Mouse (Mus musculus) MEL (cell line): ENCODE data around the gene 1700019N19Rik. TPM values are rescaled to one million over a fixed set of nuclear protein-coding genes. Genes with fewer than 3 reads are reported as not detected.

Experiments
- DNase-seq: peaks from one replicate; pipeline ENCODE4 v3.0.0; 2011; ENCODE audit warnings: low read depth, low spot score
- H3K27ac ChIP-seq: 2 replicates; pipeline ENCODE4 v1.5.1; 2012; ENCODE audit warnings: low read depth, mild to moderate bottlenecking, control low read depth, low read length, moderate library complexity; ENCODE audit not compliant: control insufficient read depth
- H3K27me3 ChIP-seq, 2 experiments: fragments of 150-350 bp in 1 of 2; sonication (generic) in 1 of 2; 2 replicates each; pipeline ENCODE4 v1.6.1; 2012; ENCODE audit warnings: low read length in 2 of 2, mild to moderate bottlenecking in 2 of 2, improper control_type of control experiment in 1 of 2, moderate library complexity in 1 of 2; ENCODE audit not compliant: insufficient read depth in 2 of 2, control insufficient read depth in 1 of 2
- H3K36me3 ChIP-seq, 2 experiments: 2 replicates each; pipeline ENCODE4 v1.6.1; 2012 to 2014; ENCODE audit warnings: low read length in 2 of 2, improper control_type of control experiment in 1 of 2, inconsistent platforms in 1 of 2, mild to moderate bottlenecking in 1 of 2; ENCODE audit not compliant: insufficient read depth in 2 of 2, control insufficient read depth in 1 of 2
- H3K4me1 ChIP-seq, 2 experiments: fragments of 150-350 bp in 1 of 2; sonication (generic) in 1 of 2; 2 replicates each; pipeline ENCODE4 v1.6.1; 2012; ENCODE audit warnings: low read length in 2 of 2, improper control_type of control experiment in 1 of 2, mild to moderate bottlenecking in 1 of 2; ENCODE audit not compliant: insufficient read depth in 2 of 2, control insufficient read depth in 1 of 2
- H3K4me3 ChIP-seq, 2 experiments: fragments of 150-350 bp in 1 of 2; sonication (generic) in 1 of 2; 2 replicates each; pipeline ENCODE4 v1.5.1; 2012; ENCODE audit warnings: low read depth in 2 of 2, low read length in 2 of 2, mild to moderate bottlenecking in 2 of 2, moderate library complexity in 2 of 2, control low read depth in 1 of 2, improper control_type of control experiment in 1 of 2; ENCODE audit not compliant: control insufficient read depth in 1 of 2, insufficient read depth in 1 of 2
- H3K79me2 ChIP-seq: 2 replicates; pipeline ENCODE4 v1.6.1; 2012; ENCODE audit warnings: mild to moderate bottlenecking, low read length, moderate library complexity; ENCODE audit not compliant: control insufficient read depth, poor library complexity, insufficient read depth
- H3K9ac ChIP-seq: 2 replicates; pipeline ENCODE4 v1.6.1; 2012; ENCODE audit warnings: low read depth, mild to moderate bottlenecking, control low read depth, low read length, moderate library complexity; ENCODE audit not compliant: control insufficient read depth, poor library complexity, severe bottlenecking
- H3K9me3 ChIP-seq: fragments of 150-350 bp; sonication (generic); replicated peaks from 2 replicates; pipeline ENCODE4 v1.6.1; 2012; ENCODE audit warnings: mild to moderate bottlenecking, low read length, improper control_type of control experiment, moderate library complexity; ENCODE audit not compliant: insufficient read depth
- BHLHE40 ChIP-seq: IDR thresholded peaks from 2 replicates; pipeline ENCODE4 v1.6.1; 2012; ENCODE audit warnings: low read depth, mild to moderate bottlenecking, inconsistent platforms, low read length, improper control_type of control experiment, borderline replicate concordance
- CHD1 ChIP-seq: IDR thresholded peaks from 2 replicates; pipeline ENCODE4 v1.6.1; 2012; ENCODE audit warnings: low read depth, mild to moderate bottlenecking, inconsistent platforms, low read length, improper control_type of control experiment
- CHD2 ChIP-seq: IDR thresholded peaks from 2 replicates; pipeline ENCODE4 v1.6.1; 2011; ENCODE audit warnings: low read length, improper control_type of control experiment
- E2F4 ChIP-seq: IDR thresholded peaks from 2 replicates; pipeline ENCODE4 v1.6.1; 2011; ENCODE audit warnings: low read depth, low read length, improper control_type of control experiment, borderline replicate concordance
- ELF1 ChIP-seq: IDR thresholded peaks from 2 replicates; pipeline ENCODE4 v1.6.1; 2014; ENCODE audit warnings: low read depth, mild to moderate bottlenecking, inconsistent platforms, low read length, improper control_type of control experiment, moderate library complexity
- EP300 ChIP-seq, 2 experiments: IDR thresholded peaks; 2 replicates each; pipeline ENCODE4 v1.6.1; 2011; ENCODE audit warnings: improper control_type of control experiment in 2 of 2, low read length in 2 of 2, low read depth in 1 of 2, mild to moderate bottlenecking in 1 of 2
- ETS1 ChIP-seq: IDR thresholded peaks from 2 replicates; pipeline ENCODE4 v1.6.1; 2012; ENCODE audit warnings: low read depth, mild to moderate bottlenecking, inconsistent platforms, low read length, improper control_type of control experiment, moderate library complexity
- JUND ChIP-seq: IDR thresholded peaks from 2 replicates; pipeline ENCODE4 v1.6.1; 2011; ENCODE audit warnings: low read depth, mild to moderate bottlenecking, improper control_type of control experiment, low read length
- KAT2A ChIP-seq: conservative IDR thresholded peaks from 2 replicates; pipeline ENCODE4 v1.6.1; 2012; ENCODE audit warnings: low read depth, low read length, improper control_type of control experiment, inconsistent platforms
- MAX ChIP-seq: IDR thresholded peaks from 2 replicates; pipeline ENCODE4 v1.6.1; 2011; ENCODE audit warnings: low read length, improper control_type of control experiment
- MEF2A ChIP-seq: IDR thresholded peaks from 2 replicates; pipeline ENCODE4 v1.6.1; 2014; ENCODE audit warnings: low read depth, mild to moderate bottlenecking, inconsistent platforms, low read length, improper control_type of control experiment; ENCODE audit not compliant: poor library complexity, insufficient replicate concordance, severe bottlenecking; ENCODE audit errors: extremely low read depth
- MYB ChIP-seq: IDR thresholded peaks from 2 replicates; pipeline ENCODE4 v1.6.1; 2011; ENCODE audit warnings: mild to moderate bottlenecking, low read depth, low read length, improper control_type of control experiment
- POLR2A ChIP-seq, 2 experiments: IDR thresholded peaks; 2 replicates each; pipeline ENCODE4 v1.6.1; 2011 to 2012; ENCODE audit warnings: low read length in 2 of 2, mild to moderate bottlenecking in 2 of 2, control low read depth in 1 of 2, improper control_type of control experiment in 1 of 2, low read depth in 1 of 2, moderate library complexity in 1 of 2; ENCODE audit not compliant: control insufficient read depth in 1 of 2, insufficient read depth in 1 of 2, poor library complexity in 1 of 2
- POLR2AphosphoS5 ChIP-seq: IDR thresholded peaks from 2 replicates; pipeline ENCODE4 v1.6.1; 2012; ENCODE audit warnings: low read depth, borderline replicate concordance, mild to moderate bottlenecking, inconsistent platforms, low read length, moderate library complexity, mixed read lengths
- RAD21 ChIP-seq: IDR thresholded peaks from 2 replicates; pipeline ENCODE4 v1.6.1; 2011; ENCODE audit warnings: mild to moderate bottlenecking, low read depth, low read length, improper control_type of control experiment
- RCOR1 ChIP-seq: IDR thresholded peaks from 2 replicates; pipeline ENCODE4 v1.6.1; 2012; ENCODE audit warnings: low read depth, mild to moderate bottlenecking, inconsistent platforms, low read length, improper control_type of control experiment
- TAL1 ChIP-seq: IDR thresholded peaks from 2 replicates; pipeline ENCODE4 v1.6.1; 2012; ENCODE audit warnings: mild to moderate bottlenecking, inconsistent platforms, low read length, moderate library complexity, mixed read lengths
- TBP ChIP-seq: IDR thresholded peaks from 2 replicates; pipeline ENCODE4 v1.8.0; 2011; ENCODE audit warnings: low read depth, low read length, improper control_type of control experiment
- USF1 ChIP-seq: IDR thresholded peaks from 2 replicates; pipeline ENCODE4 v1.6.1; 2014; ENCODE audit warnings: low read depth, mild to moderate bottlenecking, inconsistent platforms, low read length, improper control_type of control experiment, moderate library complexity
- ZKSCAN1 ChIP-seq: IDR thresholded peaks from 2 replicates; pipeline ENCODE4 v1.6.1; 2012; ENCODE audit warnings: low read depth, mild to moderate bottlenecking, inconsistent platforms, low read length, improper control_type of control experiment, moderate library complexity
- polyA plus RNA-seq, 2 experiments: library from polyadenylated mRNA; stranded (reverse) in 1 of 2; unstranded in 1 of 2; fragments of >175 nt in 1 of 2; fragments of >200 nt in 1 of 2; gene quantifications; 2 replicates each; pipeline versions ENCODE4 v1.2.1 to v1.2.4; 2012; ENCODE audit warnings: low replicate concordance in 2 of 2, low read depth in 1 of 2; ENCODE audit not compliant: insufficient read length in 2 of 2, insufficient read depth in 1 of 2, missing spikeins in 1 of 2
- total RNA-seq: library from RNA; depleted of rRNA; stranded (reverse); fragments of 300-350 nt; gene quantifications from 2 replicates; pipeline ENCODE4 v1.2.3, GENCODE M21; 2012

1700019N19Rik gene
- total and polyA plus RNA-seq, 3 experiments: not detected

DNA sequence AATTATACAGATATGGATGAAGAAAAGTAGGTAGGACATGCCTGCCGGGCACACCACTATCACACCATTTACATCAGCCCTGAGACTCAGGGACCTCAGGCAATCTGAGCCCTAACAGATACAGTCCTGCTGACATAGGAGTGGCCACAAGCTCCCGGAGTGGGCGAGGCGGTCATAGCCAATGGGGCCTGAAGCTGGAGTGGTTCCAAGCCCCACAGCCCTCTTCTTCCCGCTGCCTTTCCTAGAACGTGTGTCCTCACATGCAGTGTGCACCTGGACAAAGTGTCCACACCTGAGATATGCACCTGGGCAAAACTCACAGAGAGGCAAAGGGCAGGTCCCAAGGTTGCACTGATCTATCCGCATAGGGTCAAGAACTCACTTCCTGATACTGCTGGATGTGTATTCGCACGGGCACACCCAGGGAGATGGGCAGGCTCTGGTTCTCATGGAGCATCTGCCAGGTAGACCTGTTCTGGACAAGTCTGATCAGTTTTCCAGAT lies 46.7 kb downstream of the 1700019N19Rik start:
- no peak for DNase-seq
- H3K4me1 ChIP-seq: no peaks in the 10 kb centered on the region
- no peak overlapping the region for H3K4me3 ChIP-seq
- TF ChIP-seq MAX: no peak
- no peak for TF ChIP-seq RAD21
- TF ChIP-seq KAT2A: no peak
- TF ChIP-seq BHLHE40: no peak
- TF ChIP-seq USF1: no peak
- no peak for TF ChIP-seq CHD2
- no peak for TF ChIP-seq JUND
- TF ChIP-seq EP300 (IDR thresholded peaks at IDR 0.05; ENCODE audit: low read depth in 1 of 2, low read length in 2 of 2): no peak
- no peak for TF ChIP-seq RCOR1
- no peak for TF ChIP-seq TBP
- TF ChIP-seq TAL1: no peak
- no peak overlapping the region for H3K27ac ChIP-seq
- H3K36me3 ChIP-seq: no peaks in the 10 kb centered on the region
- H3K79me2 ChIP-seq: no peaks in the 10 kb centered on the region
- H3K9ac ChIP-seq: no peak overlapping the region
- no peaks in the 10 kb centered on the region for H3K9me3 ChIP-seq
- no peaks in the 10 kb centered on the region for H3K27me3 ChIP-seq

DNA sequence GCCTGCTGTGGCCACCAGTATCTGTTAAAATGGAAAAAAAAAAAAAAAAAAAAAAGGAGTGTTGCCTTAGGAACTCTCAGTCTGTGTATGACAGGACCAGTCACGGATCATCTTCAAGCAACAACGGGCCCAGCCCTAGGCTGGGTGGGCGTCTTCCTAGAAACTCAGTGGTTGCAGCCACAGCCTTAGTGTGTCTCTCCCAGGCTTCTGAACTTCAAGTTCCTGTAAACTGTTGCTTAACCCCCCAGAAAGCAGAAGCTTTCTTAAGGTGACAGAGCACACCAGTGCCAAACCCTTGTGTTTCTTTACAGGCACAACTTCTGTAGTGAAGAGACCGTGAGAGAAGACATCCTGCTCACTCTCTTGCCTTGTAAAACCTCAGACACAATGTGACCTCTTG lies 50.5 kb downstream of the 1700019N19Rik start:
- no peak overlapping the region for H3K27ac ChIP-seq
- no peak for DNase-seq
- TF ChIP-seq KAT2A (no peak), MYB (no peak), MEF2A (no peak), ZKSCAN1 (no peak), CHD1 (no peak), POLR2AphosphoS5 (no peak), ETS1 (no peak), ELF1 (no peak), POLR2A (IDR thresholded peaks at IDR 0.05; ENCODE audit: control insufficient read depth in 1 of 2, insufficient read depth in 1 of 2, low read depth in 1 of 2, low read length in 2 of 2, poor library complexity in 1 of 2) (no peak), E2F4 (no peak), USF1 (no peak), RCOR1 (no peak)
- no peaks in the 10 kb centered on the region for H3K9me3 ChIP-seq
- H3K9ac ChIP-seq: no peak overlapping the region
- H3K4me1 ChIP-seq: no peaks in the 10 kb centered on the region
- H3K27me3 ChIP-seq: no peaks in the 10 kb centered on the region
- no peaks in the 10 kb centered on the region for H3K79me2 ChIP-seq
- H3K36me3 ChIP-seq: no peaks in the 10 kb centered on the region
- no peak overlapping the region for H3K4me3 ChIP-seq
